Mouse (Mus musculus): ENCODE data around the gene Uhrf1. TPM values are rescaled to one million over a fixed set of nuclear protein-coding genes. Genes with fewer than 3 reads are reported as not detected.
"Not testable (repeated sequence)": the region's sequence is repeated elsewhere in the genome, so short reads cannot be mapped to it uniquely, and the experiment has no call there.

Uhrf1 gene
- polyA plus RNA-seq (2016; fragmentation: Nextera tagmentation; extraction: Ambion mirVana): 331 and 343 TPM in 2 replicates

GRCm38 (mm10) chr17:56303160-56303846, at the start of gene Uhrf1:
TSS of gene Uhrf1 (plus strand) at chr17:56303321.
- DNase-seq (ENCODE audit: extremely low spot score, low spot score): peak; percentile 91
- H3K36me3 ChIP-seq (replicated peaks): peaks cover 36% of the 10 kb centered on the region
- H3K4me1 ChIP-seq: peaks cover 56% of the 10 kb centered on the region
- WGBS: under 1% methylated on average over 43 of the region's 43 CpGs
- H3K27ac ChIP-seq: peak within 1 kb of the TSS; percentile 99
- H3K4me3 ChIP-seq: peak within 1 kb of the TSS; percentile 70
- no peaks in the 10 kb centered on the region for H3K27me3 ChIP-seq (ENCODE audit: poor library complexity, severe bottlenecking)
- H3K9me3 ChIP-seq: no peaks in the 10 kb centered on the region

GRCm38 (mm10) chr17:56254695-56255094, 48.4 kb upstream of the Uhrf1 start:
- no peak for DNase-seq (ENCODE audit: extremely low spot score, low spot score)
- WGBS: 86% methylated on average over 4 of the region's 4 CpGs

GRCm38 (mm10) chr17:56255429-56255828, 47.7 kb upstream of the Uhrf1 start:
- Histone ChIP-seq H3K4me3 (peak overlapping the region; percentile 70), H3K9me3 (no peaks in the 10 kb centered on the region), H3K4me1 (peaks cover 49% of the 10 kb centered on the region), H3K27ac (peak overlapping the region; percentile 48; the same call in 1 of the 2 replicates), H3K27me3 (ENCODE audit: poor library complexity, severe bottlenecking) (no peaks in the 10 kb centered on the region), H3K36me3 (replicated peaks) (peaks cover 29% of the 10 kb centered on the region)
- 20% methylated on average over 9 of the region's 9 CpGs for WGBS
- no peak for DNase-seq (ENCODE audit: extremely low spot score, low spot score)

More at GRCm38 (mm10) chr17:56254695-56255094, 48.4 kb upstream of the Uhrf1 start:
- H3K27me3 ChIP-seq (ENCODE audit: poor library complexity, severe bottlenecking): no peaks in the 10 kb centered on the region
- no peaks in the 10 kb centered on the region for H3K9me3 ChIP-seq
- peaks cover 22% of the 10 kb centered on the region for H3K36me3 ChIP-seq (replicated peaks)
- H3K27ac ChIP-seq: no peak overlapping the region
- H3K4me3 ChIP-seq: no peak overlapping the region
- peaks cover 43% of the 10 kb centered on the region for H3K4me1 ChIP-seq

- Histone ChIP-seq H3K27ac (peak overlapping the region; percentile 85), H3K4me3 (peak overlapping the region; percentile 70), H3K9me3 (no peaks in the 10 kb centered on the region), H3K27me3 (ENCODE audit: poor library complexity, severe bottlenecking) (no peaks in the 10 kb centered on the region), H3K36me3 (replicated peaks) (peaks cover 34% of the 10 kb centered on the region), H3K4me1 (peaks cover 44% of the 10 kb centered on the region)
- DNase-seq (ENCODE audit: extremely low spot score, low spot score): peak; percentile 98
- under 1% methylated on average over 32 of the region's 32 CpGs for WGBS
Observed at GRCm38 (mm10) chr17:56255863-56256238, 47.3 kb upstream of the Uhrf1 start.

- H3K27me3 ChIP-seq (ENCODE audit: poor library complexity, severe bottlenecking): no peaks in the 10 kb centered on the region
- H3K9me3 ChIP-seq: no peaks in the 10 kb centered on the region
- peaks cover 44% of the 10 kb centered on the region for H3K4me1 ChIP-seq
- H3K36me3 ChIP-seq (replicated peaks): peaks cover 39% of the 10 kb centered on the region
- DNase-seq (ENCODE audit: extremely low spot score, low spot score): peak; percentile 92
- under 1% methylated on average over 28 of the region's 28 CpGs for WGBS
- peak within 1 kb of the TSS; percentile 70 for H3K4me3 ChIP-seq
- peak within 1 kb of the TSS; percentile 85 for H3K27ac ChIP-seq
Observed at GRCm38 (mm10) chr17:56256239-56256881, 46.8 kb upstream of the Uhrf1 start, which contains the start of gene Fem1a. TSS of gene Fem1a (plus strand) at chr17:56256810.

GRCm38 (mm10) chr17:56257181-56257894, 45.8 kb upstream of the Uhrf1 start:
- DNase-seq (ENCODE audit: extremely low spot score, low spot score): no peak
- peak overlapping the region; percentile 77 for H3K27ac ChIP-seq
- peaks cover 48% of the 10 kb centered on the region for H3K36me3 ChIP-seq (replicated peaks)
- H3K4me3 ChIP-seq: peak overlapping the region; percentile 70
- H3K27me3 ChIP-seq (ENCODE audit: poor library complexity, severe bottlenecking): no peaks in the 10 kb centered on the region
- no peaks in the 10 kb centered on the region for H3K9me3 ChIP-seq
- 12% methylated on average over 58 of the region's 58 CpGs for WGBS
- H3K4me1 ChIP-seq: peaks cover 47% of the 10 kb centered on the region

GRCm38 (mm10) chr17:56258269-56258668, 44.9 kb upstream of the Uhrf1 start:
- not testable (repeated sequence) for H3K27ac ChIP-seq; H3K9me3 ChIP-seq; H3K27me3 ChIP-seq (ENCODE audit: poor library complexity, severe bottlenecking); DNase-seq (ENCODE audit: extremely low spot score, low spot score)
- WGBS: 96% methylated on average over 19 of the region's 19 CpGs
- Histone ChIP-seq H3K4me1 (peaks cover 47% of the 10 kb centered on the region), H3K36me3 (replicated peaks) (peaks cover 58% of the 10 kb centered on the region), H3K4me3 (peak overlapping the region; percentile 70; the same call in 1 of the 2 replicates)

- peaks cover 58% of the 10 kb centered on the region for H3K36me3 ChIP-seq (replicated peaks)
- DNase-seq (ENCODE audit: extremely low spot score, low spot score); H3K4me3 ChIP-seq; H3K27me3 ChIP-seq (ENCODE audit: poor library complexity, severe bottlenecking); H3K27ac ChIP-seq; H3K9me3 ChIP-seq: not testable (repeated sequence)
- WGBS: 93% methylated on average over 2 of the region's 2 CpGs
- peaks cover 47% of the 10 kb centered on the region for H3K4me1 ChIP-seq
Observed at GRCm38 (mm10) chr17:56258812-56259211, 44.3 kb upstream of the Uhrf1 start.

- Histone ChIP-seq H3K4me3 (no peak overlapping the region; the same call in 1 of the 2 replicates), H3K9me3 (no peaks in the 10 kb centered on the region), H3K36me3 (replicated peaks) (peaks cover 60% of the 10 kb centered on the region), H3K4me1 (peaks cover 47% of the 10 kb centered on the region), H3K27me3 (ENCODE audit: poor library complexity, severe bottlenecking) (no peaks in the 10 kb centered on the region), H3K27ac (no peak overlapping the region)
- WGBS: 92% methylated on average over 10 of the region's 10 CpGs
- DNase-seq (ENCODE audit: extremely low spot score, low spot score): no peak
Observed at GRCm38 (mm10) chr17:56259301-56260037, 43.7 kb upstream of the Uhrf1 start.

GRCm38 (mm10) chr17:56261166-56261565, 42.0 kb upstream of the Uhrf1 start:
- no peaks in the 10 kb centered on the region for H3K9me3 ChIP-seq
- no peak overlapping the region for H3K4me3 ChIP-seq
- 84% methylated on average over 3 of the region's 3 CpGs for WGBS
- H3K4me1 ChIP-seq: peaks cover 43% of the 10 kb centered on the region
- no peak overlapping the region for H3K27ac ChIP-seq
- no peaks in the 10 kb centered on the region for H3K27me3 ChIP-seq (ENCODE audit: poor library complexity, severe bottlenecking)
- no peak for DNase-seq (ENCODE audit: extremely low spot score, low spot score)
- peaks cover 69% of the 10 kb centered on the region for H3K36me3 ChIP-seq (replicated peaks)

GRCm38 (mm10) chr17:56262645-56263094, 40.5 kb upstream of the Uhrf1 start:
- Histone ChIP-seq H3K4me1 (peaks cover 37% of the 10 kb centered on the region), H3K9me3 (no peaks in the 10 kb centered on the region), H3K4me3 (no peak overlapping the region), H3K36me3 (replicated peaks) (peaks cover 66% of the 10 kb centered on the region), H3K27ac (no peak overlapping the region), H3K27me3 (ENCODE audit: poor library complexity, severe bottlenecking) (no peaks in the 10 kb centered on the region)
- DNase-seq (ENCODE audit: extremely low spot score, low spot score): no peak
- WGBS: 94% methylated on average over 3 of the region's 3 CpGs

GRCm38 (mm10) chr17:56264020-56264419, 39.1 kb upstream of the Uhrf1 start:
- 21% methylated on average over 8 of the region's 8 CpGs for WGBS
- Histone ChIP-seq H3K4me1 (peaks cover 27% of the 10 kb centered on the region), H3K9me3 (no peaks in the 10 kb centered on the region), H3K36me3 (replicated peaks) (peaks cover 54% of the 10 kb centered on the region), H3K27ac (no peak overlapping the region), H3K4me3 (no peak overlapping the region), H3K27me3 (ENCODE audit: poor library complexity, severe bottlenecking) (no peaks in the 10 kb centered on the region)
- peak; percentile 78 for DNase-seq (ENCODE audit: extremely low spot score, low spot score)
